Mouse (Mus musculus) heart, embryonic 14.5 days (tissue): ENCODE measurements around the gene AI481877. TPM values are rescaled to one million over a fixed set of nuclear protein-coding genes. Genes with fewer than 3 reads are reported as not detected.

ENCODE experiments used
- ATAC-seq: fragments of 200-750 bp; cut with Nextera tagmentation; 2 replicates; pipeline ENCODE4 v1.8.0; 2017; ENCODE audit warnings: low read depth, moderate TSS enrichment; ENCODE audit not compliant: insufficient number of reproducible peaks, insufficient read depth, low FRiP score
- H3K27ac ChIP-seq, 2 experiments: fragments of 200-500 bp in 1 of 2; fragments of 300-500 bp in 1 of 2; sonication (generic) in 1 of 2; replicated peaks in 1 of 2; 2 replicates each; pipeline ENCODE4 v1.5.1; 2012 to 2014; ENCODE audit warnings: low read depth in 2 of 2, low read length in 2 of 2, control low read depth in 1 of 2, mild to moderate bottlenecking in 1 of 2, mixed read lengths in 1 of 2; ENCODE audit not compliant: control insufficient read depth in 1 of 2, insufficient read depth in 1 of 2
- H3K27me3 ChIP-seq: fragments of 300-500 bp; sonication (generic); 2 replicates; pipeline ENCODE4 v1.6.1; 2014; ENCODE audit warnings: mild to moderate bottlenecking, low read length, control low read depth; ENCODE audit not compliant: control insufficient read depth, insufficient read depth
- H3K36me3 ChIP-seq: fragments of 300-500 bp; sonication (generic); 2 replicates; pipeline ENCODE4 v1.6.1; 2014; ENCODE audit warnings: mild to moderate bottlenecking, control low read depth, low read length, mixed read lengths; ENCODE audit not compliant: control insufficient read depth, insufficient read depth
- H3K4me1 ChIP-seq, 2 experiments: fragments of 200-500 bp in 1 of 2; fragments of 300-500 bp in 1 of 2; sonication (generic) in 1 of 2; 2 replicates each; pipeline ENCODE4 v1.6.1; 2012 to 2014; ENCODE audit warnings: low read length in 2 of 2, control low read depth in 1 of 2, mixed read lengths in 1 of 2; ENCODE audit not compliant: control insufficient read depth in 2 of 2, insufficient read depth in 2 of 2
- H3K4me2 ChIP-seq: fragments of 300-500 bp; sonication (generic); 2 replicates; pipeline ENCODE4 v1.6.1; 2014; ENCODE audit warnings: mild to moderate bottlenecking, low read length
- H3K4me3 ChIP-seq, 2 experiments: fragments of 200-500 bp in 1 of 2; fragments of 300-500 bp in 1 of 2; sonication (generic) in 1 of 2; 2 replicates each; pipeline ENCODE4 v1.5.1; 2012 to 2014; ENCODE audit warnings: low read length in 2 of 2, mild to moderate bottlenecking in 2 of 2, control low read depth in 1 of 2, low read depth in 1 of 2, moderate library complexity in 1 of 2; ENCODE audit not compliant: control insufficient read depth in 1 of 2, insufficient read depth in 1 of 2
- H3K9ac ChIP-seq: fragments of 300-500 bp; sonication (generic); 2 replicates; pipeline ENCODE4 v1.6.1; 2014; ENCODE audit warnings: mild to moderate bottlenecking, low read length
- H3K9me3 ChIP-seq: fragments of 300-500 bp; sonication (generic); 2 replicates; pipeline ENCODE4 v1.6.1; 2016; ENCODE audit warnings: low read length, control low read depth; ENCODE audit not compliant: control insufficient read depth
- WGBS: fragments of 180-500 bp; shearing (Covaris S2); extraction: QIAGEN DNeasy Blood & Tissue Kit; methylation state at CpG from one replicate; pipeline ENCODE4 v1.1.7; 2014; 5-methylcytosine and 5-hydroxymethylcytosine counted together
- polyA plus RNA-seq: library from polyadenylated mRNA; unstranded; fragments of >200 nt; fragmentation: Nextera tagmentation; extraction: Ambion mirVana; gene quantifications from 2 replicates; pipeline ENCODE4 v1.2.1, GENCODE M21; 2014

Gene AI481877
- polyA plus RNA-seq, 1 experiment from 2014 or later: not detected

DNA sequence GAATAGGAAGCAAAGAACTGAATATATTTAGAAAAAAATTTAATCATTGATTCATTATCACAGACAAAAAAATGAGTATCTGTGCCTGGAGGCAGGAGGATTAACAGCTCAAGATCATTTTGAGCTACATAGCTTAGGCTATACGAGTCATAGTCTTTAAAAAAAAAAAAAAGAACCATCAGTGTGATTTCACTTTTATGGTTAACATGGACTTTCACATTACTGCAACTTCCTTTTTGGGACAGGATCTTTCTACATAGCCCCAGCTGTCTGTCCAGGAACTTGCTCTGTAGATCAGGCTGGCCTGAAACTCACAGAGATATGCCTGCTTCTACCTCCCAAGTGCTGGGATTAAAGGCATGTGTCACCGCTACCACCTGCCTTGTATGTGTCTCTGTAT lies 55.4 kb downstream of the AI481877 start:
- WGBS: 80% methylated on average over 2 of the region's 2 CpGs
- Histone ChIP-seq H3K4me2 (no peak overlapping the region), H3K4me1 (no peaks in the 10 kb centered on the region), H3K4me3 (no peak overlapping the region), H3K9me3 (no peaks in the 10 kb centered on the region), H3K27ac (no peak overlapping the region), H3K27me3 (no peaks in the 10 kb centered on the region), H3K36me3 (no peaks in the 10 kb centered on the region), H3K9ac (no peak overlapping the region)
- no peak for ATAC-seq

GRCm38 (mm10) chr4:59069276-59069675 lies 69.5 kb downstream of the AI481877 start:
- no peak overlapping the region for H3K9ac ChIP-seq
- no peak overlapping the region for H3K27ac ChIP-seq
- no peaks in the 10 kb centered on the region for H3K27me3 ChIP-seq
- ATAC-seq: no peak
- H3K36me3 ChIP-seq: no peaks in the 10 kb centered on the region
- no peak overlapping the region for H3K4me3 ChIP-seq
- no peaks in the 10 kb centered on the region for H3K9me3 ChIP-seq
- no peaks in the 10 kb centered on the region for H3K4me1 ChIP-seq
- WGBS: 41% methylated on average over 3 of the region's 3 CpGs
- H3K4me2 ChIP-seq: no peak overlapping the region

DNA sequence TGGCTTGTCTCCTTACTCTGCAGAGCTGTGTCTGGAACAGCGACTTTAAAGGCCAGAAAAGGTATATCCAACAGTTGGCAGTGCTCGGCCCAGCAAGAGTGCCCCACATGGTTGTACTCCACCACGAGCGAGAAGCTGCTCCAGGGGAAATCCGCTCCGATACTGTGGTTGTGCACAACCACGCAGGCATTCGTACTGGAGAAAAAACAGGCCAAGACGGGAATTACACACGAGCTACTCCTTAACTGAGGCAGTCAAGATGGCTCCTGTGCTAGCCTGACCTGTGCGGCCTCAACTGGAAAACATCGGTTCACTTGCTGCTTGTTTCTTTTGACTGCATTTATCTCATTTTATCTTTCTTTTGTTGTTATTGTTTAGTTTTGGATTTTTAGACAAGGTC lies 76.3 kb downstream of the AI481877 start:
- Histone ChIP-seq H3K9ac (no peak overlapping the region), H3K36me3 (no peaks in the 10 kb centered on the region), H3K9me3 (no peaks in the 10 kb centered on the region), H3K4me2 (no peak overlapping the region), H3K27ac (no peak overlapping the region), H3K27me3 (no peaks in the 10 kb centered on the region), H3K4me3 (no peak overlapping the region), H3K4me1 (no peaks in the 10 kb centered on the region)
- 77% methylated on average over 12 of the region's 12 CpGs for WGBS
- ATAC-seq: no peak

GRCm38 (mm10) chr4:59057929-59058328 lies 80.9 kb downstream of the AI481877 start:
- Histone ChIP-seq H3K4me2 (no peak overlapping the region), H3K36me3 (no peaks in the 10 kb centered on the region), H3K4me1 (peaks cover 0 to 3% of the 10 kb centered on the region in 2 experiments; a peak in 1 of 4 replicates), H3K27ac (no peak overlapping the region), H3K9me3 (no peaks in the 10 kb centered on the region), H3K27me3 (no peaks in the 10 kb centered on the region), H3K9ac (no peak overlapping the region), H3K4me3 (no peak overlapping the region)
- 75% methylated on average over 3 of the region's 3 CpGs for WGBS
- no peak for ATAC-seq

GRCm38 (mm10) chr4:59051081-59051480 lies 87.7 kb downstream of the AI481877 start:
- Histone ChIP-seq H3K4me2 (no peak overlapping the region), H3K36me3 (no peaks in the 10 kb centered on the region), H3K4me1 (peaks cover 0 to 3% of the 10 kb centered on the region in 2 experiments; a peak in 1 of 4 replicates), H3K4me3 (no peak overlapping the region), H3K9me3 (no peaks in the 10 kb centered on the region), H3K27me3 (no peaks in the 10 kb centered on the region), H3K27ac (no peak overlapping the region), H3K9ac (no peak overlapping the region)
- 77% methylated on average over 1 of the region's 1 CpGs for WGBS
- ATAC-seq: no peak

- H3K4me1 ChIP-seq: no peaks in the 10 kb centered on the region
- H3K9ac ChIP-seq: no peak overlapping the region
- ATAC-seq: no peak
- no peak overlapping the region for H3K4me3 ChIP-seq
- no peak overlapping the region for H3K27ac ChIP-seq
- H3K36me3 ChIP-seq: 0 out of 2 replicates have a peak, but pooled peaks cover under 1% of the 10 kb centered on the region
- no peak overlapping the region for H3K4me2 ChIP-seq
- no peaks in the 10 kb centered on the region for H3K9me3 ChIP-seq
- no peaks in the 10 kb centered on the region for H3K27me3 ChIP-seq
- 38% methylated on average over 3 of the region's 3 CpGs for WGBS
Observed at GRCm38 (mm10) chr4:59047222-59047621, 91.6 kb downstream of the AI481877 start.

DNA sequence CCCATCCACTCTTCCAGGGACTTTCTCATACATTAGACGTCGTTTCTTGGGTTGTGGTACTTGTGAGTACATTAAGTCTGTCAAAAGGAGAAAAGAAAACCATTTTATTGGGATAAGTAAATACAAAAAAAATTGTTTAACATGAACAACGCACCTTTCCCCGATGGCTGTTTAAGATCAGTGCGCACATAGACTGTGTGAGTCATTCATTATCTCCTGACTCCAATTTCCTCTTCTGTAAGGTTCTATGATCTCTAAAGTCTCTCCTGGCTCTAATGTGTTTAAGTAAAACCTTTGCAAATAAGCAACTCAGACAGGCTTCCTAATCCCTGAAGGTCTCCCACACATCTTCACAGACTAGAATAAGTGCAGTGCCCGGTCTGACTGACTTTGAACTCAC lies 94.9 kb downstream of the AI481877 start:
- no peak for ATAC-seq
- 83% methylated on average over 6 of the region's 6 CpGs for WGBS

DNA sequence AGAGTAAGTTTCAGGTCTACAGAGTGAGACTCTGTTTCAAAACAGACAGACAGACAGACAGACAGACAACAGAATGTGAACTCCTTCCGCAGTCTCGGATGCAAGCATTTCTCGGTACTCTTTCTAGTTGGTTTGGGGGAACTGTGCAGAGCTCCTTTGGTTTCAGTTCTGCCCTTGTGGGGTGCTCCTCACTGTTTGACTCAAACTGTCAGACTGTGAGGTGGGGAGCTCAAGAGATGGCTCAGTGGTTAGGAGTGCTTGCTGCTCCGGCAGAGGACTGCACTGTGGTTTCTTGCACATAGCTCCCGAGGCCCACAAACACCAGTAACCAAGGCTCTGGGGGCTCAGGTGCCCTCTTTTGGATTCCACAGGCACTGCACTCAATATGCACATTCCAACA lies 95.7 kb downstream of the AI481877 start:
- Histone ChIP-seq H3K27me3 (no peaks in the 10 kb centered on the region), H3K9ac (no peak overlapping the region), H3K4me2 (no peak overlapping the region), H3K27ac (no peak overlapping the region), H3K36me3 (peaks cover 14% of the 10 kb centered on the region; the same call in 1 of the 2 replicates), H3K9me3 (no peaks in the 10 kb centered on the region), H3K4me3 (no peak overlapping the region), H3K4me1 (no peaks in the 10 kb centered on the region)
- ATAC-seq: no peak
- WGBS: 97% methylated on average over 5 of the region's 5 CpGs

More for the DNA sequence above, 94.9 kb downstream of the AI481877 start:
- Histone ChIP-seq H3K4me2 (no peak overlapping the region), H3K27me3 (no peaks in the 10 kb centered on the region), H3K9me3 (no peaks in the 10 kb centered on the region), H3K9ac (no peak overlapping the region), H3K4me1 (no peaks in the 10 kb centered on the region), H3K4me3 (no peak overlapping the region), H3K36me3 (peaks cover 14% of the 10 kb centered on the region; the same call in 1 of the 2 replicates), H3K27ac (no peak overlapping the region)
